Mouse (Mus musculus) midbrain, embryonic 11.5 days (tissue): ENCODE measurements at regions not wholly inside any gene's neighbourhood (a gene's known extent, or its start where the extent isn't known, plus 50 kb on each side); places are given as distances from the start of the nearest gene placed in this dataset.

ENCODE experiments used
- ATAC-seq: fragments of 200-750 bp; cut with Nextera tagmentation; 2 replicates; pipeline ENCODE4 v1.8.0; 2017; ENCODE audit warnings: moderate TSS enrichment, moderate library complexity; ENCODE audit not compliant: low FRiP score
- DNase-seq: peaks from one replicate; pipeline ENCODE4 v3.0.0; 2015; ENCODE audit warnings: low spot score; ENCODE audit errors: missing footprints
- H3K27ac ChIP-seq: fragments of 300-500 bp; sonication (generic); 2 replicates; pipeline ENCODE4 v1.5.1; 2014; ENCODE audit warnings: low read depth, low read length
- H3K27me3 ChIP-seq: fragments of 300-500 bp; sonication (generic); 2 replicates; pipeline ENCODE4 v1.6.1; 2014; ENCODE audit warnings: mild to moderate bottlenecking, low read length, moderate library complexity, mixed read lengths; ENCODE audit not compliant: control insufficient read depth, insufficient read depth
- H3K36me3 ChIP-seq: fragments of 300-500 bp; sonication (generic); 2 replicates; pipeline ENCODE4 v1.6.1; 2014; ENCODE audit warnings: mild to moderate bottlenecking, low read length, moderate library complexity, mixed read lengths; ENCODE audit not compliant: control insufficient read depth, insufficient read depth
- H3K4me1 ChIP-seq: fragments of 300-500 bp; sonication (generic); 2 replicates; pipeline ENCODE4 v1.6.1; 2014; ENCODE audit warnings: low read length; ENCODE audit not compliant: control insufficient read depth, insufficient read depth
- H3K4me2 ChIP-seq: fragments of 300-500 bp; sonication (generic); 2 replicates; pipeline ENCODE4 v1.6.1; 2014; ENCODE audit warnings: mild to moderate bottlenecking, moderate library complexity
- H3K4me3 ChIP-seq: fragments of 300-500 bp; sonication (generic); 2 replicates; pipeline ENCODE4 v1.5.1; 2014; ENCODE audit warnings: low read depth, low read length
- H3K9ac ChIP-seq: fragments of 300-500 bp; sonication (generic); 2 replicates; pipeline ENCODE4 v1.6.1; 2014; ENCODE audit warnings: low read length
- H3K9me3 ChIP-seq: fragments of 300-500 bp; sonication (generic); 2 replicates; pipeline ENCODE4 v1.6.1; 2016; ENCODE audit warnings: low read length; ENCODE audit not compliant: control insufficient read depth
- WGBS: fragments of 180-500 bp; shearing (Covaris S2); extraction: QIAGEN DNeasy Blood & Tissue Kit; methylation state at CpG from one replicate; pipeline ENCODE4 v1.1.7; 2014; 5-methylcytosine and 5-hydroxymethylcytosine counted together

DNA sequence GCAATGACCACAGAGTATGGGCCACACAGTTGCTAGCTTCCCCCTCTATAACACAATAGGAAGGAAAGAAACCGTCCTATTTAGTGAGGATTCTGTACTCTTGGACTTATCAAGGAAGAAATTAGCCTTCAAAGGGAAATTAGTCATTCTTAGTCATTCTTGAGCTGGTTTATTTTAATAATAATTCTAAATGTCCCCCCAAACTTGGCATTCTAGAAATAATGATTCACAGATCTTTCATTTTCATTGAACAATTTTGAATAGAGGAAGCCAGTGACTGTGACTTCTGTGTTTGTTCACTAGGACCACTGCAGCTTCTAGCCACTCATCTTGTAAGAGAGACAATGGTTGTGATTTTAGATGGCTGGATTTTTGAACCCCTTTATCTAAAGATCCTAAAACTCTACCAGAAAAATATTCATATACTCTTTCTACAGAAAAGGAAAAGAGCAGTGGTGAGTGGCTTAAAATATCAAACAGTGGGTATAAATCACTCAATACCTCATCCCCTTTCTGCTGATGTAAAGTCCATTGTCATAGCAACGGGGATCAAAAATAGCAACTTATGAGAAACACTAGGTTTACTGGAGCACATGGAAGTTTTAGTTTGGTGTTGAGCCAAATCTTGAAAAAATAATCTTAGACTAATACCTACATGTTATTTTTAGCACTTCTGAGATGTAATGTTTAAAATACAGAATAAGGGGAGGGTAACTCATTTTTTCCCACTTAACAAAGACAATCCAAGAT is 83.1 kb upstream of the Otogl start:
- H3K36me3 ChIP-seq, result no peaks in the 10 kb centered on the region
- no peak overlapping the region for H3K27ac ChIP-seq
- 85% methylated on average over 2 of the region's 2 CpGs for WGBS
- no peaks in the 10 kb centered on the region for H3K27me3 ChIP-seq
- no peaks in the 10 kb centered on the region for H3K9me3 ChIP-seq
- no peak overlapping the region for H3K4me2 ChIP-seq
- DNase-seq (no peak), ATAC-seq (no peak)
- H3K4me1 ChIP-seq, result no peaks in the 10 kb centered on the region
- H3K4me3 ChIP-seq, result no peak overlapping the region
- no peak overlapping the region for H3K9ac ChIP-seq

GRCm38 (mm10) chr10:107992621-107993020 is 80.7 kb upstream of the Otogl start:
- Histone ChIP-seq H3K27ac (no peak overlapping the region), H3K9me3 (no peaks in the 10 kb centered on the region), H3K27me3 (no peaks in the 10 kb centered on the region), H3K4me3 (no peak overlapping the region), H3K9ac (no peak overlapping the region), H3K36me3 (no peaks in the 10 kb centered on the region), H3K4me2 (no peak overlapping the region), H3K4me1 (no peaks in the 10 kb centered on the region)
- ATAC-seq, result no peak
- no peak for DNase-seq
- WGBS, result 91% methylated on average over 3 of the region's 3 CpGs

GRCm38 (mm10) chr10:107990557-107990956 is 78.6 kb upstream of the Otogl start:
- Histone ChIP-seq H3K36me3 (no peaks in the 10 kb centered on the region), H3K4me1 (no peaks in the 10 kb centered on the region), H3K4me2 (no peak overlapping the region), H3K4me3 (no peak overlapping the region), H3K27me3 (no peaks in the 10 kb centered on the region), H3K27ac (no peak overlapping the region), H3K9me3 (no peaks in the 10 kb centered on the region), H3K9ac (no peak overlapping the region)
- DNase-seq (no peak), ATAC-seq (no peak)
- 84% methylated on average over 3 of the region's 3 CpGs for WGBS

DNA sequence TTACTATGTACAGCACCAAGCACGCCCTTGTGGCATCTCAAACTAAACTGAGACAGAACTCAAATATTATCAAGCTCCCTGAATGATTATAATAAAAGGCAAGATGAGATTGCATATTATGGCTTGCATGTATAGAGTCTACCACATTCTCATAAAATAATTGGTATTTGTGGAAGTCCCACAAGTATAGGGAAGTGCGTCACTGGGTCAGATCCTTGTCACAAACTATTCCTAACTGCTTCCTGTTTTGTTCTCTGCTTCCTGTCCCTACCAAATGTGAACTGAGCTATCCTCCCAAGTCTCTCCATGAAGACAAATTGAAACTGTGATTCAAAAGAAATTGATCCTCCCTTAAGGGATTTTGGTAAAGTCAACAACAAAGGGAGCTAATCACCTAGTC is 78.0 kb upstream of the Otogl start:
- H3K9me3 ChIP-seq, result no peaks in the 10 kb centered on the region
- H3K4me2 ChIP-seq, result no peak overlapping the region
- DNase-seq, result no peak
- H3K4me3 ChIP-seq, result no peak overlapping the region
- H3K27ac ChIP-seq, result no peak overlapping the region
- H3K36me3 ChIP-seq, result no peaks in the 10 kb centered on the region
- ATAC-seq, result no peak
- H3K27me3 ChIP-seq, result no peaks in the 10 kb centered on the region
- H3K4me1 ChIP-seq, result no peaks in the 10 kb centered on the region
- 90% methylated on average over 2 of the region's 2 CpGs for WGBS
- no peak overlapping the region for H3K9ac ChIP-seq

GRCm38 (mm10) chr10:107982632-107983031 is 70.7 kb upstream of the Otogl start:
- WGBS, result 86% methylated on average over 5 of the region's 5 CpGs
- Histone ChIP-seq H3K36me3 (no peaks in the 10 kb centered on the region), H3K4me2 (no peak overlapping the region), H3K9me3 (no peaks in the 10 kb centered on the region), H3K27ac (no peak overlapping the region), H3K9ac (no peak overlapping the region), H3K4me1 (no peaks in the 10 kb centered on the region), H3K27me3 (no peaks in the 10 kb centered on the region), H3K4me3 (no peak overlapping the region)
- ATAC-seq (no peak), DNase-seq (no peak)

- Histone ChIP-seq H3K9me3 (no peaks in the 10 kb centered on the region), H3K4me3 (no peak overlapping the region), H3K36me3 (no peaks in the 10 kb centered on the region), H3K9ac (no peak overlapping the region), H3K4me2 (no peak overlapping the region), H3K27ac (no peak overlapping the region), H3K4me1 (no peaks in the 10 kb centered on the region), H3K27me3 (no peaks in the 10 kb centered on the region)
- 100% methylated on average over 1 of the region's 1 CpGs for WGBS
- DNase-seq (no peak), ATAC-seq (no peak)
Measured at GRCm38 (mm10) chr10:107982082-107982481, 70.1 kb upstream of the Otogl start.

GRCm38 (mm10) chr10:107976392-107976965 is 64.5 kb upstream of the Otogl start:
- no peak for DNase-seq
- Histone ChIP-seq H3K4me3 (no peak overlapping the region), H3K27me3 (no peaks in the 10 kb centered on the region), H3K4me1 (no peaks in the 10 kb centered on the region), H3K9ac (no peak overlapping the region), H3K36me3 (no peaks in the 10 kb centered on the region), H3K27ac (no peak overlapping the region), H3K9me3 (no peaks in the 10 kb centered on the region), H3K4me2 (no peak overlapping the region)
- 89% methylated on average over 3 of the region's 3 CpGs for WGBS
- 0 out of 2 replicates have a peak, but pooled peaks have one; percentile 42 for ATAC-seq

- no peak overlapping the region for H3K4me3 ChIP-seq
- no peak overlapping the region for H3K4me2 ChIP-seq
- no peaks in the 10 kb centered on the region for H3K4me1 ChIP-seq
- ATAC-seq (no peak), DNase-seq (peak; percentile 85)
- H3K27ac ChIP-seq, result no peak overlapping the region
- H3K27me3 ChIP-seq, result no peaks in the 10 kb centered on the region
- H3K9ac ChIP-seq, result no peak overlapping the region
- no peaks in the 10 kb centered on the region for H3K36me3 ChIP-seq
- no peaks in the 10 kb centered on the region for H3K9me3 ChIP-seq
Measured at GRCm38 (mm10) chr10:107971748-107972147, 59.8 kb upstream of the Otogl start.

DNA sequence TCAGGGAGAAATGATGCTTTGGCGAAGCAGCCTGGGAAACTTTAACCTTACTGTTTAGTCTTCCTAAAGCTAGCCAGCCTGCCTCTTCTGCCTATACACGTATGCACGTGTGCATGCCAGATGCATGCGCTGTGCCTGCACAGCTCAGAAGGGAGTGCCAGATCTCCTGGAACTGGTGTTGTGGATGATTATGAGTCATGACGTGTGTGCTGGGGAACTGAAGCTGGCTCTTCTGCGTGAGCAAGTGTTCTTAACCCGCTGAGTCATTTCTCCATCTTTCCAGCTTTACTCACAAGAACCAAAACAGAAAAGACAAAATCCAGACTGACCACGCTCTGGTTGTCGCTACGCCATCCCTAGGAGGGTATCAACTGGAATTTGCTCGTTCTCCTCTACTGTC is 55.1 kb upstream of the Otogl start:
- 93% methylated on average over 11 of the region's 11 CpGs for WGBS
- Histone ChIP-seq H3K4me2 (no peak overlapping the region), H3K9ac (no peak overlapping the region), H3K9me3 (no peaks in the 10 kb centered on the region), H3K4me1 (no peaks in the 10 kb centered on the region), H3K4me3 (no peak overlapping the region), H3K36me3 (no peaks in the 10 kb centered on the region), H3K27me3 (no peaks in the 10 kb centered on the region), H3K27ac (no peak overlapping the region)
- DNase-seq (no peak), ATAC-seq (no peak)
